Mouse (Mus musculus): ENCODE results near the gene Gng12.

DNA sequence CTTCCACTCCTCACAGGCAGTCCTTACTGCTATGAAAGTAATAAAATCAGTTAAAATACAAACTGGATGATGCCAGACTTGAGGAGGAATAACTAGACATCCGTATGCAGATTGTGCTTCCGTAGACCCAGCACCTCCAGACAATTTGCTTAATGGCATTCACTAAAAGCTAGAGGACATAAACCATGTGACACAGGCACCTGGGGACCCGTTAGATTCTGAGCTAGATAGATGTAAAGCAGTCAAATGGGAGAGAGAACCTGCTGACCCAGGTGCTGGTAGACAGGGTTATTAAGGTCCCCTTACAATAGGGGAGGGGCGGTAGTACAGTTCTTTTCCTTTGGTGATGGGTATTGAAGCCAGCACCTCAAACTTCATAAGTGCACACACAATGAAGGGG lies 127.5 kb downstream of the Gng12 start:
- TF ChIP-seq CTCF (IDR thresholded peaks at IDR 0.05; ENCODE audit: low read depth) (no peak), EP300 (IDR thresholded peaks at IDR 0.05; ENCODE audit: low read depth) (no peak)

All from liver, embryonic 14.5 days (tissue).